Mouse (Mus musculus) embryonic facial prominence, embryonic 13.5 days (tissue): Measurements from ENCODE around the gene Stat3. TPM values are rescaled to one million over a fixed set of nuclear protein-coding genes. Genes with fewer than 3 reads are reported as not detected.

Source experiments
- ATAC-seq: fragments of 200-750 bp; cut with Nextera tagmentation; 2 replicates; pipeline ENCODE4 v1.8.0; 2017; ENCODE audit warnings: low read depth; ENCODE audit not compliant: insufficient number of reproducible peaks, insufficient read depth, low FRiP score, low TSS enrichment
- H3K27ac ChIP-seq: fragments of 300-500 bp; sonication (generic); 2 replicates; pipeline ENCODE4 v1.5.1; 2015; ENCODE audit warnings: moderate library complexity, mild to moderate bottlenecking, inconsistent platforms
- H3K27me3 ChIP-seq: fragments of 300-500 bp; sonication (generic); 2 replicates; pipeline ENCODE4 v1.6.1; 2015; ENCODE audit warnings: mild to moderate bottlenecking, inconsistent platforms
- H3K36me3 ChIP-seq: fragments of 300-500 bp; sonication (generic); 2 replicates; pipeline ENCODE4 v1.6.1; 2015; ENCODE audit warnings: mild to moderate bottlenecking, inconsistent platforms
- H3K4me1 ChIP-seq: fragments of 300-500 bp; sonication (generic); 2 replicates; pipeline ENCODE4 v1.6.1; 2015; ENCODE audit warnings: inconsistent platforms
- H3K4me2 ChIP-seq: fragments of 300-500 bp; sonication (generic); 2 replicates; pipeline ENCODE4 v1.6.1; 2015; ENCODE audit warnings: moderate library complexity, mild to moderate bottlenecking, inconsistent platforms
- H3K4me3 ChIP-seq: fragments of 300-500 bp; sonication (generic); 2 replicates; pipeline ENCODE4 v1.5.1; 2015; ENCODE audit warnings: mild to moderate bottlenecking, inconsistent platforms
- H3K9ac ChIP-seq: fragments of 300-500 bp; sonication (generic); 2 replicates; pipeline ENCODE4 v1.6.1; 2015; ENCODE audit warnings: mild to moderate bottlenecking, inconsistent platforms
- H3K9me3 ChIP-seq: fragments of 300-500 bp; sonication (generic); 2 replicates; pipeline ENCODE4 v1.6.1; 2016; ENCODE audit warnings: inconsistent platforms
- WGBS: fragments of 180-500 bp; shearing (Covaris S2); methylation state at CpG from one replicate; pipeline ENCODE4 v1.1.7; 2015; ENCODE audit warnings: mixed read lengths; 5-methylcytosine and 5-hydroxymethylcytosine counted together
- polyA plus RNA-seq: library from polyadenylated mRNA; unstranded; fragments of >200 nt; fragmentation: Nextera tagmentation; extraction: Ambion mirVana; gene quantifications from 2 replicates; pipeline ENCODE4 v1.2.1, GENCODE M21; 2015

Stat3 gene
- polyA plus RNA-seq, 1 experiment from 2014 or later, result 40.7 TPM

GRCm38 (mm10) chr11:100963647-100964046 lies 24.3 kb upstream of the Stat3 start:
- 79% methylated on average over 9 of the region's 9 CpGs for WGBS
- Histone ChIP-seq H3K9ac (no peak overlapping the region; the same call in 1 of the 2 replicates), H3K4me1 (peaks cover 77% of the 10 kb centered on the region), H3K27me3 (peaks cover 41% of the 10 kb centered on the region), H3K4me2 (0 out of 2 replicates have a peak overlapping the region, but pooled peaks have one; percentile 3), H3K27ac (peak overlapping the region; percentile 55), H3K4me3 (no peak overlapping the region), H3K9me3 (no peaks in the 10 kb centered on the region), H3K36me3 (peaks cover 5% of the 10 kb centered on the region)
- ATAC-seq, result no peak

- no peak overlapping the region for H3K27ac ChIP-seq
- H3K4me2 ChIP-seq, result no peak overlapping the region
- H3K27me3 ChIP-seq, result peaks cover 41% of the 10 kb centered on the region
- no peak overlapping the region for H3K4me3 ChIP-seq
- WGBS, result 59% methylated on average over 9 of the region's 9 CpGs
- H3K4me1 ChIP-seq, result peaks cover 69% of the 10 kb centered on the region
- no peak overlapping the region for H3K9ac ChIP-seq
- no peaks in the 10 kb centered on the region for H3K9me3 ChIP-seq
- peaks cover 17% of the 10 kb centered on the region for H3K36me3 ChIP-seq
- no peak for ATAC-seq
Measured at GRCm38 (mm10) chr11:100962371-100962911, 23.1 kb upstream of the Stat3 start.

GRCm38 (mm10) chr11:100960540-100960939 lies 21.2 kb upstream of the Stat3 start:
- no peaks in the 10 kb centered on the region for H3K9me3 ChIP-seq
- peaks cover 36% of the 10 kb centered on the region for H3K27me3 ChIP-seq
- H3K27ac ChIP-seq, result no peak overlapping the region
- H3K36me3 ChIP-seq, result peaks cover 25% of the 10 kb centered on the region
- no peak overlapping the region for H3K4me3 ChIP-seq
- H3K9ac ChIP-seq, result no peak overlapping the region
- 0 out of 2 replicates have a peak overlapping the region, but pooled peaks have one; percentile 7 for H3K4me2 ChIP-seq
- ATAC-seq, result no peak
- peaks cover 56% of the 10 kb centered on the region for H3K4me1 ChIP-seq
- 10% methylated on average over 6 of the region's 6 CpGs for WGBS

GRCm38 (mm10) chr11:100959826-100960225 lies 20.5 kb upstream of the Stat3 start:
- H3K4me1 ChIP-seq, result peaks cover 50% of the 10 kb centered on the region
- ATAC-seq, result no peak
- H3K27ac ChIP-seq, result no peak overlapping the region
- peak overlapping the region; percentile 11; the same call in 1 of the 2 replicates for H3K4me3 ChIP-seq
- WGBS, result 32% methylated on average over 3 of the region's 3 CpGs
- H3K4me2 ChIP-seq, result peak overlapping the region; percentile 51
- peaks cover 32% of the 10 kb centered on the region for H3K27me3 ChIP-seq
- H3K36me3 ChIP-seq, result peaks cover 26% of the 10 kb centered on the region
- no peaks in the 10 kb centered on the region for H3K9me3 ChIP-seq
- H3K9ac ChIP-seq, result no peak overlapping the region

- Histone ChIP-seq H3K27ac (no peak overlapping the region), H3K4me2 (peak overlapping the region; percentile 51), H3K27me3 (peaks cover 32% of the 10 kb centered on the region), H3K4me1 (peaks cover 46% of the 10 kb centered on the region), H3K36me3 (peaks cover 26% of the 10 kb centered on the region), H3K9me3 (no peaks in the 10 kb centered on the region), H3K9ac (no peak overlapping the region), H3K4me3 (peak overlapping the region; percentile 27)
- no peak for ATAC-seq
- 6% methylated on average over 14 of the region's 14 CpGs for WGBS
Measured at GRCm38 (mm10) chr11:100959464-100959810, 20.1 kb upstream of the Stat3 start.

GRCm38 (mm10) chr11:100958613-100959463 lies 19.5 kb upstream of the Stat3 start:
- Histone ChIP-seq H3K4me1 (peaks cover 40% of the 10 kb centered on the region), H3K9ac (peak overlapping the region; percentile 58; the same call in 1 of the 2 replicates), H3K27me3 (peaks cover 32% of the 10 kb centered on the region)

GRCm38 (mm10) chr11:100957915-100958469 lies 18.7 kb upstream of the Stat3 start:
- Histone ChIP-seq H3K4me1 (peaks cover 32% of the 10 kb centered on the region), H3K27me3 (peaks cover 32% of the 10 kb centered on the region), H3K27ac (no peak overlapping the region), H3K4me3 (no peak overlapping the region; the same call in 1 of the 2 replicates), H3K9ac (no peak overlapping the region), H3K36me3 (peaks cover 26% of the 10 kb centered on the region), H3K9me3 (no peaks in the 10 kb centered on the region), H3K4me2 (no peak overlapping the region)
- WGBS, result 35% methylated on average over 6 of the region's 6 CpGs
- ATAC-seq, result no peak

More at GRCm38 (mm10) chr11:100958613-100959463, 19.5 kb upstream of the Stat3 start:
- H3K4me2 ChIP-seq, result peak overlapping the region; percentile 51
- peak overlapping the region; percentile 27 for H3K4me3 ChIP-seq
- 11% methylated on average over 76 of the region's 76 CpGs for WGBS
- H3K27ac ChIP-seq, result no peak overlapping the region
- H3K36me3 ChIP-seq, result peaks cover 26% of the 10 kb centered on the region
- no peaks in the 10 kb centered on the region for H3K9me3 ChIP-seq
- ATAC-seq, result no peak

GRCm38 (mm10) chr11:100957244-100957643 lies 17.9 kb upstream of the Stat3 start:
- H3K9me3 ChIP-seq, result no peaks in the 10 kb centered on the region
- peaks cover 32% of the 10 kb centered on the region for H3K27me3 ChIP-seq
- H3K4me3 ChIP-seq, result no peak overlapping the region
- peaks cover 26% of the 10 kb centered on the region for H3K36me3 ChIP-seq
- no peak for ATAC-seq
- no peak overlapping the region for H3K9ac ChIP-seq
- H3K4me2 ChIP-seq, result no peak overlapping the region
- peaks cover 24% of the 10 kb centered on the region for H3K4me1 ChIP-seq
- 2% methylated on average over 5 of the region's 5 CpGs for WGBS
- H3K27ac ChIP-seq, result no peak overlapping the region

- no peak overlapping the region for H3K4me2 ChIP-seq
- no peak overlapping the region for H3K4me3 ChIP-seq
- H3K9ac ChIP-seq, result no peak overlapping the region
- ATAC-seq, result no peak
- no peak overlapping the region for H3K27ac ChIP-seq
- no peaks in the 10 kb centered on the region for H3K9me3 ChIP-seq
- H3K36me3 ChIP-seq, result no peaks in the 10 kb centered on the region
- H3K27me3 ChIP-seq, result no peaks in the 10 kb centered on the region
- WGBS, result 94% methylated on average over 1 of the region's 1 CpGs
- 0 out of 2 replicates have a peak, but pooled peaks cover 6% of the 10 kb centered on the region for H3K4me1 ChIP-seq
Measured at GRCm38 (mm10) chr11:100949540-100949939, 10.2 kb upstream of the Stat3 start.

- Histone ChIP-seq H3K27ac (no peak overlapping the region), H3K9me3 (no peaks in the 10 kb centered on the region), H3K4me1 (0 out of 2 replicates have a peak, but pooled peaks cover 6% of the 10 kb centered on the region), H3K9ac (no peak overlapping the region), H3K4me3 (no peak overlapping the region), H3K4me2 (no peak overlapping the region), H3K36me3 (no peaks in the 10 kb centered on the region), H3K27me3 (no peaks in the 10 kb centered on the region)
- ATAC-seq, result no peak
- WGBS, result 53% methylated on average over 4 of the region's 4 CpGs
Measured at GRCm38 (mm10) chr11:100948317-100948716, 9.0 kb upstream of the Stat3 start.

GRCm38 (mm10) chr11:100947548-100947947 lies 8.2 kb upstream of the Stat3 start:
- ATAC-seq, result no peak
- no peak overlapping the region for H3K27ac ChIP-seq
- H3K9ac ChIP-seq, result no peak overlapping the region
- no peaks in the 10 kb centered on the region for H3K36me3 ChIP-seq
- H3K4me1 ChIP-seq, result 0 out of 2 replicates have a peak, but pooled peaks cover 6% of the 10 kb centered on the region
- no peaks in the 10 kb centered on the region for H3K9me3 ChIP-seq
- no peak overlapping the region for H3K4me3 ChIP-seq
- H3K4me2 ChIP-seq, result no peak overlapping the region
- H3K27me3 ChIP-seq, result no peaks in the 10 kb centered on the region
